Mouse (Mus musculus): ENCODE results near the gene Rbm44. TPM values are rescaled to one million over a fixed set of nuclear protein-coding genes. Genes with fewer than 3 reads are reported as not detected.
A peak's percentile ranks its signal among the peaks of the same experiment; 100 is the strongest.

Gene Rbm44
- total RNA-seq, 2 experiments from 2014 or later: not detected

DNA sequence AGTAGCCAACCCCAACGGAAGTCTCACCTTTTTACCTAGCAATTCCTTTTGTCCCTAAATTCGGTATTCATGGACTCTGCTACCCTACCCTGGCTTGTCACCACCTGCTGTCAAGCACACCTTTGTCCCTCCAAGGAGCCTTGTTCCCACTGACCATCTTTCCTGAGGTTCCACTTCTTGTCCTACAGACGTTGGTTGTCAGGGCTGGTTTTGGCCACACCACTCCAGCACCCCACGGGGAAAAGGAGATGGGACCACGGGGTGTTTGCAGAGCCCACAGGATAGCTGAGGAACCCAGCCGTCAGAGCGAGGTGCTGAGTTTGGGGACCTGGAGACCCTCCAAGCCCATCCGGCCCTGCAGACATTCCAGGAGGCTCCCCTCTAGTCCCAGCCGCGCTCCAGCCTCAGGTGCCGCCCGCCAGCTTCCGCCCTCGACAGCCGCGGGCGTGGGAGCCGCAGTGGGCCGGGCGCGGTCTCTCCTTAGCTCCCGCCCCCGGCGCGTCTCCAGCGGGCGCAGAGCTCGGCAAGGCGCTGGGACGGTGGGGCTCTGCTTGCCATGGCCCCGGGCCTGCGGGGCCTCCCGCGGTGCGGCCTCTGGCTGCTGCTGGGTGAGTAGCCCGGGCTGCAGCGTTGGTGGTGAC is 34.8 kb downstream of the Rbm44 start, which contains the start of gene Ramp1:
Ramp1 (plus strand) TSS at position 290 of the 641 bp plus-strand sequence.
- DNase-seq: peak; percentile 22 to 43

DNA sequence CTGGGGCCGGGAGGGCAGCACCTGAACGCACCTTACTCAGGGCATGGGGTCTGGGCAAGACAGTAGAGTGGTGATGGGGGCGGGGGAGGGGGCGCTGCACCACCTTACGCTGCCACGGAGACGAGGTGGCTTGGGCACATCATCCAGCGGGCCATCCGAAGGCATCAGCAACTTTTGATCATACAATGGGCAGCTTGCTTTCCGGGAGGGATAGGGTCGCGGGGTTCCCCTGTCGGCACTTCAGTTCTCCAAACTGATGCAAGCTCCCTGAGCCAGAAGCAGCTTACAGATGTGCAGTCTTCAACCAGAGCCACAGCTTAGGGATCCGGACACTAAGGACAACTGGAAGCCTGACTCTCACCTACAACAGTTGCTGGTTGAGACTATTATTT is 35.3 kb downstream of the Rbm44 start:
- no peak for DNase-seq

DNA sequence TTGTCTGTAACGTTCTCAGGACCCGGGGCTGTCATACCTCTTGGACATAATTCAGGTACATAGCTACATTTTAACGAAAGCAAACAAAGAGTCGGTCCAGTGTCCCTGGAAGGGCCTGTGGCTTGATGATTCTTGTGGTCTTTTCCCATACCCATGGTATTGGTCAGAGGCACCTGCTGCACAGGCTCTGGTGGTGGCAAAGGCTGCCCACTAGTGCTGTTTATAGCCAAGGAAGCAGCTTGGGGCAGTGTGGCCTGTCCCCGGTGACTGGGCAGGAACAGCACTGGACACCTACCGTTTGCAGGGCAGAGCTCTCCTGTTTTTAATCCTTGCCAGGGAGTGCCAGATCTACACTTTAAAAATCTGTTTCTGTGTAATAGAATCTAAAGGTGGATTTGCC is 35.8 kb downstream of the Rbm44 start:
- DNase-seq: peak in 1 of 2 experiments; percentile 20

GRCm38 (mm10) chr1:91181261-91181660 is 36.4 kb downstream of the Rbm44 start:
- DNase-seq: no peak

DNA sequence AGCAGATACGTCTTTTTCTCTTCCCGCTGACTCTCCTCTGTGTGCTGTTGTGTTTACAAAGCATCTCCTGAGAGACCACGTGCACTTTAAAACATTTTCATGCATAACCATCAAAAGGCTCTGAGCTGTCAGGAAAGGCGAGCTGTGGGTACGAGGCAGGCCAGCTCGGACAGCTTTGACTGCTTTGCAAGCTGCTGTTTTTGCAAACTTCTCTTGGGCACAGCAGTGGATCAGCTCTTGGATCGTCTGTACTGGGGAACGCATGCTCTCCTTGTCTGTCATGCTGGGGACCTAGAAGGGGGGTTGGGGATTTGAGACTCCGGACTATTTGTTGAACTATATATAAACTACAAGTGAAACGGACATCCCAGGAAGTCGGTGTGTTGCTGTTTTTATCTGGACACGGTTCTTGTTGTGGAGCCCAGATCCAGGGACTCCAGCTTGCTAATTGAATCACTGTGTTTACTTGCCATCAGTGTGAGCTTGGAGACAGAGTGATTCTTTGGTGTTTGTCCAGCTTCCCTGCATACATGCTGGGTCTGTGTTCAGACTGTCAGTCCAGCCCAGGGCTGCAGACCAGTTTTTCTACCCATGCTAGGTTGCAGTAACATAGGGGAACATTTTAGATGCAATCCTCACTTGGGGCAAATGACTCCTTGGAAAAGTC is 37.0 kb downstream of the Rbm44 start:
- DNase-seq: peak; percentile 25 to 28

GRCm38 (mm10) chr1:91183305-91183704 is 38.4 kb downstream of the Rbm44 start:
- DNase-seq: no peak

GRCm38 (mm10) chr1:91186677-91187076 is 41.8 kb downstream of the Rbm44 start:
- no peak for DNase-seq

DNA sequence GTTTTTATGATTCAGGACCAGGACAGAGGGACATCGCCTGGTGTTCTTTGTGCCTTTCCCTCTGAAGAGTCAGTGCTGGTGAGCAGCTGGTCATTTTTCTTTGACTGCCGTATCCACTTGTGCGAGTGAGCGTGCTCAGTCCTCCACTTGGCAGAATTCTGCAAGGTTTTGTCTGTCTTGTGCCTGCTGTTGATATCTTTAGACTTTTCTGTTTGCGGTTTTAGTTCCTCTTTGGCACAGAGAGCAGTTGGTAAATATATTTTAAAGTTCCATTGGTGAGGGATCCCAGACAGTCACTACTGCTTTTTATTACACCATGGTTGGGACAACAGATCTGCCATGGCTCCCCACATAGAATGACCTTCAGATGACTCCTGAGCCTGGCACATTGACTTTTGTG is 42.4 kb downstream of the Rbm44 start:
- DNase-seq: peak in 1 of 2 experiments; percentile 21

DNA sequence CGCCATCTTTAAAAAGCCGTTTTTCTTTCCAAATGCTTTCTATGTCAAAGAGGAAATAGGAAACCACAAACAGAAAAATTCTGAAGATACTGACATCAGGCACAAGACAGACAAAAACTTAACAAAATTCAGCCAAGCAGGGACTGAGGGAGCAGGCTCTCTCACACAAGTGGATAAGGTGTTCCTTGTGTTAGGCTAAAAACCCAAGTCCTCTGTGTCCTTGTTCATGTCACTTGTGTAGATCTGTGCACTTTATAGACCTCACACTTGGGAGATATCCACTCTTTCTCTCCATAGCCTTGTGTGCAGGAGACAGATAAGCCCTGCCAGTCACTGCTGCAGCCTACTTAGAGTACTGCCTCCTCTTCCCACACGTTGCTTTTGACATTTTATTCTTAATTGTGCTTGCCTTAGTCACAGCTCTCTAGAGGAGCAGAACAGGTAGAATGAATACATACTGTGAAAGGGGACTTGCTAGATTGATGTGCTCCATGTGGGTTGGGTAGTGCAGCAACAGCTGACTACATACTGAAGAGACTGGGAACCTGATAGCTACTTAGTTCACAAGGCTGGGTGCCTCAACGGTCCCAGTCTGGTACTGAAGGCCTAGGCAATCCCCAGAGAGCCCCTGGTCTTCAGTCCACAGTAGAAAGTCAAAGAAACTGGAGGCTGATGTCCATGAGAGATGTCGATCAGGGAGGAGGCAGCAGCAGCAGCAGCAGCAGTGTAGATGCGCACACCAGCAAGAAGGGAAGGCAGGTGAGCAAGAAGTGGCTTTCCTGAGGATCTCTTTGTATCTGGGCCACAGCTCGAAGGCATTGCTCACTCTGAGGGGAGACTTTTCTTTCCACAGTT is 43.1 kb downstream of the Rbm44 start:
- no peak for DNase-seq

DNA sequence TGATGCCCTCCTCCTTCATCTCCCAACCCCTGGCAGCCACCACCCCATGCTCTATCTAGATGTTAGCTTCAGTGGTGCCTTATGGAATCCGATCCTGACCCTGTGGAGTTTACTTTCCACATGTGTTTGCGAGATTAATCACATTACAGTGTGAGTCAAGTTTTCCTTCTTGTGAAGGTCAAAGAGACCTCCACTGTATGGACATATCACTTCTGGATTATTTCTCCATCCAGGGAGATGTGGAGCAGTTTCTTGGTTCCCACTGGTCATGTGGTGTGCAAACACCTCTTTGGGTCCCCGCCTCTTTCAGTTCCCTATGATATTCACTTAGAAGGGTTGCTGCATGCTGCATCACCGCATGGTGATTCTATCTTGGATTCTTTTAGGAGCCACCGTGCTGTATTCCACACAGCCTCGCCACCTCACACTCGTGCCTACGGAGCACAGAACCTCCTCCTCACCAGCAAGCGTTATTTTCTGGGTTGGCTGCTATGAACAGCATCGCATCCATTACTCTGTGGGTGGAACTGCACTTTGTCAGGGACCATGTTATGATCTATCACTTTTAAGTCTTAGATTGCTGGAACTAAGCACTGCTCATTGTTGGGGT is 44.1 kb downstream of the Rbm44 start:
- no peak for DNase-seq

- no peak for DNase-seq
Observed at GRCm38 (mm10) chr1:91192184-91192583, 47.3 kb downstream of the Rbm44 start.

GRCm38 (mm10) chr1:91193242-91193641 is 48.4 kb downstream of the Rbm44 start:
- no peak for DNase-seq

- DNase-seq: no peak
Observed at GRCm38 (mm10) chr1:91193680-91194079, 48.8 kb downstream of the Rbm44 start.

- no peak for DNase-seq
Observed at GRCm38 (mm10) chr1:91199793-91200192, 54.9 kb downstream of the Rbm44 start.

DNA sequence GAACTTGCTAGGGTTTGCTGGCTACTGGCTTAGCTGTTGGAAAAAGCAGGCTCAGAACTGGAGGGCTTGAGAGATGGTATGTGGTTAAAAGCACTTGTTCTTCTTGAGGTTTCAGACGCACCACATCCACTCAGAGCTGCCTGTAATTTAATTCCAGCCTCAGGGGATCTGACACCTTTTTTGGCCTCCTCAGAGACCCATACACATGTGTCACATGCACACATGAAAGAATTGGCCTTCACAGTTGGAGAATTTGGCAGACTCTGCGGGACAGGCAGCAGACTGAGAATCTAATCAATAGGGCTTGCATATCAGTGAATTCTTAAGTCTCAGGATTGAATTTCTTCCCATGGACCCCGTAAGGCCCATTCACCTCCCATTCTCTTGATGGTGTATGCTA is 56.2 kb downstream of the Rbm44 start:
- DNase-seq: no peak

- DNase-seq: no peak
Observed at GRCm38 (mm10) chr1:91204221-91204765, 59.4 kb downstream of the Rbm44 start.

DNA sequence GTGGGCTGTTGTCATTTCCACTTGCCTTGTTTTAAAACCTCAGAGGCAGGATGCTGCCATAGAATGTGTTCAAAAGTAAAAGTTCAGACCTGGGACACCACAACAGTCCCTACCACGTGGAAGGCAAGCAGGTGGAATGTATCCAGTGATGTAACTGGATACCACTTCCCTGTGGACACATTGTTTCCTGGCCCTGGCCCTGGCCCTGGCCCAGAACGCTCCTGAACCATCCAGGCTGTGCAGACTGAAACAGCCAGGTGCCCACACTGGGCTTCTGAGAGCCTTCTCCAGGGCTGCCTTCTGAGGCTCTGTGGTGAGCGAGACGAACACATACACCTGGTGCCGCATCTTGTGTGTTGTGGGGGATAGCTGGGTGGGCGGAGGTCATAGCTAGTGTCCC is 60.8 kb downstream of the Rbm44 start:
- DNase-seq: no peak

DNA sequence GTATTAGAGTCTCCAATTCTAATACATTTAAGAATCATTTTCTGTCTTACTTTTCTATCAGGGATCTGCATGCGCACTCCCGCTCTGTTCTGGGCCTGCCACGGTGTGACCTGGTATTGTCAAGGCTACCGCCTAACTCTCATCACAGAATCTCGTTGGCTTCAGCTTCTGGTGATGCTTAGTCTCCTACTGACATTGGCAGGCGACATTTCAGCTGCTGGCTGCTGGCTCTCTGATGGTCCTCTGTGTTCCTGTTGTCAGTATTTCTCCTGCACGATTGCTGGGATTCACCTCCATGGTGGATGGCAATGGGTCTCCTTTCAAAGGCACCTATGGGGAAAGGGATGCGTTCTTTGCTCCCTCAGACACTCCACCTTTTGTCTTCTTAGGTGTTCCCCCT is 61.4 kb downstream of the Rbm44 start:
- DNase-seq: no peak

- no peak for DNase-seq
Observed at GRCm38 (mm10) chr1:91206873-91207272, 62.0 kb downstream of the Rbm44 start.

DNA sequence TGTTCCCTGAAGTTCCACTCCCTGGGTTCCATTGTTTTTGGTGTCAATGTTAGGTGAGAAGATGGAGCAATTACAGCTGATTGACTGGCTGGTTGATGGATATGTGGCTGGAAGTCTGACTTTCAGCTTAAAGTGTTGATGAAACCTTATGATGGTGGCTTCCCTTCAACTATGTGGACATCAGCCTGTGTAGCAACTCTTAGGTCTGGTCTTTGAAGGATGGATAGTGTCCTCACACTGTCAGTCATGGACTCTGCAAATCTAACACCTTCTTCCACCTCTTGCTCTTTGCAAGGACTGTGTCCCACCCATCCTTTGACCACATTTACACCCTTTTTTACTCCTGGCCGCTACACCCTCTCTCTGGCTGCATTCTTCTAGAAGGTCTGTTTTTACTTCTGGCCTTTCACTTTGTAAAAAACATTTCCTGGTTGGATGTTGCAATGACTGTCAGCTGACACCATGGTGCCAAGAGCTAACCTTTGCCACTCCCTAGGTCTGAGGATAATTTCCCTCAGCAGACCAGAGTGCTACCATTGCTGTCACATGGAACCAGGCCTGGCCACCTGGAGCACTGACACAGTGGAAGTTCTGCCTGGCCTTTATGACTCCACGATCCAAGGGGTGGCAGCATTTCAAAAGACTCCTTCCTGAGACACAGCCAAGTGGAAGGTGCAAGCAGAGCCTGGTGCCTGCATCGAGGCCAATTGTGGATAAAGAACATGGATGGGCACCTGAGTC is 62.6 kb downstream of the Rbm44 start:
- peak in 1 of 2 experiments; percentile 17 for DNase-seq

DNA sequence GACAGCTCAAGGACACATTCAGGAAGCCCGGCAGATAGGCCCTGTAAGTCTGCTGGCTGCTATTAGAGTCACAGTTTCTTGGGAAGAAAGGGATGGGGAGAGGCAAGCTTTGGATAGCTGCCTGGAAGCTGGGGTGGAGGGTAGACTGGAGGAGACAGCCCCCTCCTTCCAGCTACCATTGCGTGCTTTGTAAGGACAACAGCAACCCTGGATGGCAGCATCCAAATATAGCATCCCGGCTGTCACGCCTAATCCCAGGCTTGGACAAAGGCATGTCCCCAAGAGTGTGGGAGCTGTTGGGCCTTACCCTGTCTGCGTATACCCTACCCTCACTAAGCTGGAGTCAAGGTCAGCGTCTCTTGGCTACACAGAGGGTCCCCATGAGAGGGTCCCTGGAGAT is 64.5 kb downstream of the Rbm44 start:
- DNase-seq: peak; percentile 59 to 75

DNA sequence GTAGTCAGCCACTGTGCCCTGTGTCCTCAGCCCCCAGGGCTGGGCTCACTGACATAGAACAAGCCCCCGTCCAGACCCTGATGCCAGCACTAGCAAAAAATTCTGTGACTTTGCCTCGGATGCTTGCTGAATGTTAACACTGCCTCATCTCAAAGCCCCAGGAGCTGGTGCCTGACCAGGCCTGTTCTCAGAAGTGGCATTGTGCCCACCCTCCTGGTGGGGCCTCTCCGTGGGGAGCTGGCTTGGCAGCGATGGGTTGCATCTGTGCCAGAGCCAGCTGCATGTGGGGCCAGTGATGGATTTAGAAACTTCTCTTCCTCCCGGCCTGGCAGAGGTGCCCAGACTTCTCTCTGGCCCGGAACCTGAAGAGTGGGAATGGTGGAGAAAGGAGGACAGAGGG is 64.9 kb downstream of the Rbm44 start:
- DNase-seq: peak; percentile 79 to 89

All from heart, adult 18-20 months (tissue).